Mouse (Mus musculus) heart, postnatal 0 days (tissue): ENCODE data around the gene Os9. TPM values are rescaled to one million over a fixed set of nuclear protein-coding genes. Genes with fewer than 3 reads are reported as not detected.

Source experiments
- ATAC-seq: fragments of 200-750 bp; cut with Nextera tagmentation; 2 replicates; pipeline ENCODE4 v1.8.0; 2017; ENCODE audit warnings: low read depth, moderate number of reproducible peaks, moderate library complexity; ENCODE audit not compliant: insufficient read depth
- DNase-seq: peaks from one replicate; pipeline ENCODE4 v3.0.0-alpha.2; 2016; ENCODE audit warnings: low spot score
- H3K27ac ChIP-seq: fragments of 300-500 bp; sonication (generic); 2 replicates; pipeline ENCODE4 v1.5.1; 2014; ENCODE audit warnings: low read depth, mild to moderate bottlenecking
- H3K27me3 ChIP-seq: fragments of 300-500 bp; sonication (generic); 2 replicates; pipeline ENCODE4 v1.6.1; 2014; ENCODE audit warnings: low read length, mixed read lengths; ENCODE audit not compliant: control insufficient read depth, insufficient read depth
- H3K36me3 ChIP-seq: fragments of 300-500 bp; sonication (generic); replicated peaks from 2 replicates; pipeline ENCODE4 v1.6.1; 2014; ENCODE audit warnings: low read length, mixed read lengths; ENCODE audit not compliant: control insufficient read depth, insufficient read depth
- H3K4me1 ChIP-seq: fragments of 300-500 bp; sonication (generic); 2 replicates; pipeline ENCODE4 v1.6.1; 2014; ENCODE audit warnings: antibody characterized with exemption; ENCODE audit not compliant: control insufficient read depth, insufficient read depth
- H3K4me2 ChIP-seq: fragments of 300-500 bp; sonication (generic); 2 replicates; pipeline ENCODE4 v1.6.1; 2014; ENCODE audit warnings: low read depth, mild to moderate bottlenecking, low read length, moderate library complexity
- H3K4me3 ChIP-seq: fragments of 300-500 bp; sonication (generic); 2 replicates; pipeline ENCODE4 v1.5.1; 2014; ENCODE audit warnings: low read depth, low read length
- H3K9ac ChIP-seq: fragments of 300-500 bp; sonication (generic); replicated peaks from 2 replicates; pipeline ENCODE4 v1.6.1; 2014; ENCODE audit warnings: low read depth, low read length, mixed read lengths
- H3K9me3 ChIP-seq: fragments of 300-500 bp; sonication (generic); replicated peaks from 2 replicates; pipeline ENCODE4 v1.6.1; 2016; ENCODE audit warnings: low read length; ENCODE audit not compliant: control insufficient read depth
- CTCF ChIP-seq: IDR thresholded peaks from 2 replicates; pipeline ENCODE4 v1.5.1; 2016; ENCODE audit warnings: antibody characterized with exemption, control low read depth, low read depth
- EP300 ChIP-seq: IDR thresholded peaks from 2 replicates; pipeline ENCODE4 v1.6.1; 2016; ENCODE audit warnings: antibody characterized with exemption, low read depth
- WGBS: fragments of 180-500 bp; shearing (Covaris S2); extraction: QIAGEN DNeasy Blood & Tissue Kit; methylation state at CpG from one replicate; pipeline ENCODE4 v1.1.7; 2014; 5-methylcytosine and 5-hydroxymethylcytosine counted together
- polyA plus RNA-seq: library from polyadenylated mRNA; unstranded; fragments of >200 nt; fragmentation: Nextera tagmentation; extraction: Ambion mirVana; gene quantifications from 2 replicates; pipeline ENCODE4 v1.2.1, GENCODE M21; 2015
- total RNA-seq: library from RNA; depleted of rRNA; stranded (reverse); fragments of >200 nt; gene quantifications from 2 replicates; pipeline ENCODE4 v1.2.3, GENCODE M21; 2014; ENCODE audit warnings: low replicate concordance

The Os9 gene
- total and polyA plus RNA-seq, 2 experiments from 2014 or later: 39.8 to 40.0 TPM

GRCm38 (mm10) chr10:127094382-127094802 is 26.5 kb downstream of the Os9 start:
- no peak overlapping the region for H3K4me2 ChIP-seq
- peaks cover 31% of the 10 kb centered on the region for H3K36me3 ChIP-seq
- H3K27me3 ChIP-seq: peaks cover 39% of the 10 kb centered on the region
- H3K9ac ChIP-seq: no peak overlapping the region
- no peaks in the 10 kb centered on the region for H3K9me3 ChIP-seq
- DNase-seq (no peak), ATAC-seq (no peak)
- H3K27ac ChIP-seq: no peak overlapping the region
- no peak for TF ChIP-seq CTCF
- no peak for TF ChIP-seq EP300
- WGBS: 13% methylated on average over 7 of the region's 7 CpGs
- H3K4me3 ChIP-seq: no peak overlapping the region
- peaks cover 8% of the 10 kb centered on the region for H3K4me1 ChIP-seq

- Histone ChIP-seq H3K27ac (no peak overlapping the region), H3K9ac (no peak overlapping the region), H3K27me3 (peaks cover 48% of the 10 kb centered on the region), H3K4me3 (no peak overlapping the region), H3K36me3 (peaks cover 19% of the 10 kb centered on the region), H3K4me1 (peaks cover 8% of the 10 kb centered on the region), H3K4me2 (no peak overlapping the region), H3K9me3 (no peaks in the 10 kb centered on the region)
- WGBS: 51% methylated on average over 3 of the region's 4 CpGs
- no peak for DNase-seq
- TF ChIP-seq EP300: no peak
- ATAC-seq: no peak
Measured at GRCm38 (mm10) chr10:127092742-127093141, 28.2 kb downstream of the Os9 start.

- 13% methylated on average over 49 of the region's 51 CpGs for WGBS
- Histone ChIP-seq H3K4me1 (peaks cover 8% of the 10 kb centered on the region), H3K27me3 (peaks cover 56% of the 10 kb centered on the region), H3K4me2 (peak overlapping the region; percentile 43), H3K9ac (no peak overlapping the region), H3K36me3 (peaks cover 9% of the 10 kb centered on the region; the same call in 1 of the 2 replicates), H3K9me3 (no peaks in the 10 kb centered on the region), H3K4me3 (peak overlapping the region; percentile 28), H3K27ac (no peak overlapping the region)
- no peak for TF ChIP-seq EP300
- TF ChIP-seq CTCF: no peak
- ATAC-seq (0 out of 2 replicates have a peak, but pooled peaks have one; percentile 24), DNase-seq (no peak)
Measured at GRCm38 (mm10) chr10:127091507-127092396, 29.2 kb downstream of the Os9 start.

- 12% methylated on average over 57 of the region's 57 CpGs for WGBS
- Histone ChIP-seq H3K4me2 (peak overlapping the region; percentile 43), H3K4me1 (peaks cover 8% of the 10 kb centered on the region), H3K9me3 (no peaks in the 10 kb centered on the region), H3K27me3 (peaks cover 56% of the 10 kb centered on the region), H3K36me3 (peaks cover under 1% of the 10 kb centered on the region; the same call in 1 of the 2 replicates), H3K4me3 (peak overlapping the region; percentile 28; the same call in 1 of the 2 replicates), H3K9ac (no peak overlapping the region), H3K27ac (no peak overlapping the region)
- no peak for TF ChIP-seq CTCF
- TF ChIP-seq EP300: no peak
- DNase-seq: peak; percentile 32
- peak; percentile 54 for ATAC-seq
Measured at GRCm38 (mm10) chr10:127090560-127091411, 30.1 kb downstream of the Os9 start.

GRCm38 (mm10) chr10:127085633-127086032 is 35.3 kb downstream of the Os9 start:
- TF ChIP-seq EP300: no peak
- TF ChIP-seq CTCF: no peak
- Histone ChIP-seq H3K27ac (no peak overlapping the region), H3K4me2 (no peak overlapping the region), H3K4me1 (no peaks in the 10 kb centered on the region), H3K27me3 (peaks cover 70% of the 10 kb centered on the region), H3K9ac (no peak overlapping the region), H3K36me3 (no peaks in the 10 kb centered on the region), H3K4me3 (no peak overlapping the region), H3K9me3 (no peaks in the 10 kb centered on the region)
- ATAC-seq (no peak), DNase-seq (no peak)
- WGBS: 68% methylated on average over 6 of the region's 6 CpGs
